13 mouse cellular contexts compared by ENCODE assay signal in genomic region chr14:12289747-12290146, GRCm38 (mm10). TPM values are rescaled to one million over a fixed set of nuclear protein-coding genes. Genes with fewer than 3 reads are reported as not detected.
A peak's percentile ranks its signal among the peaks of the same experiment; 100 is the strongest.
ATAC-seq lines count a peak whose summit lies in the region.
"Had no signal": no experiment of that assay in that cellular context is flagged by ENCODE, and none has a peak within 500 bp of the region (broad histone marks: within the 10 kb centered on the region; RNA-seq: fewer than 3 reads in every experiment).

No protein-coding gene starts in this region.

- ATAC-seq in CD4-positive, CD25-positive, alpha-beta regulatory T cell, adult 4 months: peak; percentile 71
- peak; percentile 50 for ATAC-seq in activated CD4-positive, CD25-positive, alpha-beta regulatory T cell, adult 4 months
- ATAC-seq in granulocyte monocyte progenitor cell, adult 5-6 weeks (replicated peaks; ENCODE audit: poor library complexity, severe bottlenecking): peak; percentile 87
- peak; percentile 51 for ATAC-seq in inflammation-experienced regulatory T-cells, adult 6 months
- ATAC-seq in megakaryocyte, adult 5-6 weeks (ENCODE audit: poor library complexity, severe bottlenecking): peak; percentile 33; the same call in 1 of the 2 replicates

RNA-seq across cellular contexts. Expression of gene 3830406C13Rik, which starts 5.8 kb away (rescaled TPM):
- 10 to 100 TPM; 90.7 to 94.4 TPM for polyA plus RNA-seq in CD4-positive, CD25-positive, alpha-beta regulatory T cell, adult 4 months (2017; shearing (Covaris generic))
- polyA plus RNA-seq in activated CD4-positive, CD25-positive, alpha-beta regulatory T cell, adult 4 months (2017; shearing (Covaris generic)): 100 to 1,000 TPM; 102 to 119 TPM
- 25.2 and 58.7 TPM in 2 replicates for total RNA-seq in granulocyte monocyte progenitor cell, adult 5-6 weeks (2014; fragmentation: Nextera tagmentation)
- total RNA-seq in granulocyte monocyte progenitor cell, adult 5-6 weeks (2017): 30.8 and 31.1 TPM in 2 replicates
- polyA plus RNA-seq in inflammation-experienced regulatory T-cells, adult 6 months (2017; shearing (Covaris generic)): 100 to 1,000 TPM in 2 of 3 experiments, 10 to 100 TPM in 1; 93.9 to 125 (median 118) TPM
- 23.1 and 35.3 TPM in 2 replicates for total RNA-seq in megakaryocyte, adult 5-6 weeks (2015)
- 23.3 and 35.7 TPM in 2 replicates for total RNA-seq in megakaryocyte, adult 5-6 weeks (2017)

RNA-seq across cellular contexts. Expression of gene Gm49355, which starts 6.0 kb away (rescaled TPM):
- under 1 TPM in 1 of 2 experiments, not detected in 1; 0.20 TPM for polyA plus RNA-seq in CD4-positive, CD25-positive, alpha-beta regulatory T cell, adult 4 months (2017; shearing (Covaris generic))
- polyA plus RNA-seq in activated CD4-positive, CD25-positive, alpha-beta regulatory T cell, adult 4 months (2017; shearing (Covaris generic)): under 1 TPM in 1 of 2 experiments, not detected in 1; 0.28 TPM
- 0.70 TPM in 1 of 2 replicates, not detected in the other for total RNA-seq in granulocyte monocyte progenitor cell, adult 5-6 weeks (2014; fragmentation: Nextera tagmentation)
- total RNA-seq in granulocyte monocyte progenitor cell, adult 5-6 weeks (2017): not detected in 2 replicates
- not detected for polyA plus RNA-seq in inflammation-experienced regulatory T-cells, adult 6 months (2017; shearing (Covaris generic))
- total RNA-seq in megakaryocyte, adult 5-6 weeks (2015): 0.07 TPM in 1 of 2 replicates, not detected in the other
- total RNA-seq in megakaryocyte, adult 5-6 weeks (2017): 0.12 TPM in 1 of 2 replicates, not detected in the other
- total RNA-seq: adrenal gland, postnatal 25 days; adrenal gland, postnatal 4 days; forebrain, postnatal 0 days had no signal
- polyA plus RNA-seq: adrenal gland, adult 2 months; embryonic facial prominence, embryonic 14.5 days; G1E had no signal

RNA-seq across cellular contexts. Expression of gene Fezf2, which starts 58.2 kb away (rescaled TPM):
- not detected for polyA plus RNA-seq in CD4-positive, CD25-positive, alpha-beta regulatory T cell, adult 4 months (2017; shearing (Covaris generic))
- polyA plus RNA-seq in activated CD4-positive, CD25-positive, alpha-beta regulatory T cell, adult 4 months (2017; shearing (Covaris generic)): under 1 TPM in 1 of 2 experiments, not detected in 1; 0.15 TPM
- total RNA-seq in granulocyte monocyte progenitor cell, adult 5-6 weeks (2014; fragmentation: Nextera tagmentation): not detected in 2 replicates
- total RNA-seq in granulocyte monocyte progenitor cell, adult 5-6 weeks (2017): not detected in 2 replicates
- not detected for polyA plus RNA-seq in inflammation-experienced regulatory T-cells, adult 6 months (2017; shearing (Covaris generic))
- total RNA-seq in megakaryocyte, adult 5-6 weeks (2015): not detected in 2 replicates
- total RNA-seq in megakaryocyte, adult 5-6 weeks (2017): not detected in 2 replicates
- total RNA-seq: adrenal gland, adult 2 months; adrenal gland, postnatal 10 days; adrenal gland, postnatal 25 days; adrenal gland, postnatal 4 days had no signal
- polyA plus RNA-seq: adrenal gland, adult 2 months; embryonic facial prominence, embryonic 14.5 days; G1E; Patski had no signal

Comparison
In these comparisons a context has a peak if more than half of its experiments do, and no peak if none do; other contexts are left out.
1. Peak in every context shown above with its lines: ATAC-seq.
2. ATAC-seq: peak in every context shown above with its lines; median percentile 87 in granulocyte monocyte progenitor cell, adult 5-6 weeks; 71 in CD4-positive, CD25-positive, alpha-beta regulatory T cell, adult 4 months; 51 in inflammation-experienced regulatory T-cells, adult 6 months; 50 in activated CD4-positive, CD25-positive, alpha-beta regulatory T cell, adult 4 months; 33 in megakaryocyte, adult 5-6 weeks.